Mouse (Mus musculus) adrenal gland, adult 8-10 months (tissue): ENCODE measurements around the gene Adra2b. TPM values are rescaled to one million over a fixed set of nuclear protein-coding genes. Genes with fewer than 3 reads are reported as not detected.
A peak's percentile ranks its signal among the peaks of the same experiment; 100 is the strongest.

ENCODE experiments used
- DNase-seq: peaks from one replicate; pipeline ENCODE4 v3.0.0; 2022
- total RNA-seq, 4 experiments: library from RNA; stranded (reverse); gene quantifications; 2 replicates each; pipeline ENCODE4 v1.2.4; 2022

Gene Adra2b
- total RNA-seq, 4 experiments from 2014 or later: 1.1 to 1.7 (median 1.6) TPM

DNA sequence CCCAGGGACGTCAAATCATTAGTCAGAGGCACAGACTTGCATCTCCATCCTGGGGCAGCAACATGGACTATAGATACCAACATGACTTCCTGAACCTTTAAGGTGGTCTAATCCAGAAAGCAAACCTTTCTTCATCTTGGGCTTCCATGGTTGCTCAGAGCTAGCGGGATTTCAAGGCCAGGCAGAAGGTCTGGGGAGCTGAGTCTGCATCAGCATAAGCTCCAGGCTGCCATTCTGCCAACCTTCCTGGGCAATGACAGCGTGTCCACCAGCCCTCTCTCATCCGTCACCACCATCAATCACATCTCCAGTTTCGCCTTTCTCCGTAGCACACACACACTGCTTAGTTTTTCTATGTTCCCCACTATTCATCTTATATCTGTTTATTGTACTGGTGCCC lies 23.7 kb upstream of the Adra2b start:
- no peak for DNase-seq

DNA sequence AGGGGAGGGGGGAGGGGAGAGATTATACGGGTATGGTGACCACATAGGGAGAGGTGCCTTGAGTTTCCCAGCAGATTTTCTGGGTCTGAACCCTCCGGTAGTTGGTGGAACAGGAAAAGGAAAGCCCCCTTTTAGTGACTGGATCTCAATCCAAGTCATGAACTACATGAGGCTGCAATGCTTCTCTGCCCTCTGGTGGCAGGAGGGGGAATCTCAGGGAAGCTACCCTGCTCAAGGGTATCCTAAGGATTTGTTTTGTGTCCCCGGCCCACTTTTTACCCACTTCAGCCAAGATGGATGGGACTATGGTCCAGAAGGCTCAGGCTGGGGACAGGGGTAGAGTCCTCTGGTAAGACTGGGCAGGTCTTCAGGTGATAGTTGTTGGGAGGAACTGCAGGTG lies 21.8 kb upstream of the Adra2b start:
- DNase-seq: peak; percentile 36

DNA sequence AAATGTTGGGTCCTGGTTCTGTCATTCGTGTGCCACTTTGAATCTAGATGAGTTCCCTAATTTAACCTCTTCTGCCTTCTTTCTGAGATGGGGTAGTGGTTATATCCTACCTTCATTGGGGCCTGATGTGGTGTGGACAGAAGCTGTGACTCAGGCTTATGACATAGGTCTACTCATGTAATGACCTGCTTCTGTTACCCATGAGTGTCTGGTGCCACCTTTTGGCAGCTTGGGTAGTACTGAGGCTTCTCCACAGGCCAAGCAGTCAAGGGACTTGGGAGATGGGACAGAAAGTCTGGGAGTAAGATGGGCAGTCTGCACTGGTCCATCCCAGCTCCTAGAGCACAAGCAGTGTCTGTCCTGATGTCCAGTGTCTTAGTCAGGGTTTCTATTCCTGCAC lies 16.7 kb upstream of the Adra2b start:
- DNase-seq: no peak

DNA sequence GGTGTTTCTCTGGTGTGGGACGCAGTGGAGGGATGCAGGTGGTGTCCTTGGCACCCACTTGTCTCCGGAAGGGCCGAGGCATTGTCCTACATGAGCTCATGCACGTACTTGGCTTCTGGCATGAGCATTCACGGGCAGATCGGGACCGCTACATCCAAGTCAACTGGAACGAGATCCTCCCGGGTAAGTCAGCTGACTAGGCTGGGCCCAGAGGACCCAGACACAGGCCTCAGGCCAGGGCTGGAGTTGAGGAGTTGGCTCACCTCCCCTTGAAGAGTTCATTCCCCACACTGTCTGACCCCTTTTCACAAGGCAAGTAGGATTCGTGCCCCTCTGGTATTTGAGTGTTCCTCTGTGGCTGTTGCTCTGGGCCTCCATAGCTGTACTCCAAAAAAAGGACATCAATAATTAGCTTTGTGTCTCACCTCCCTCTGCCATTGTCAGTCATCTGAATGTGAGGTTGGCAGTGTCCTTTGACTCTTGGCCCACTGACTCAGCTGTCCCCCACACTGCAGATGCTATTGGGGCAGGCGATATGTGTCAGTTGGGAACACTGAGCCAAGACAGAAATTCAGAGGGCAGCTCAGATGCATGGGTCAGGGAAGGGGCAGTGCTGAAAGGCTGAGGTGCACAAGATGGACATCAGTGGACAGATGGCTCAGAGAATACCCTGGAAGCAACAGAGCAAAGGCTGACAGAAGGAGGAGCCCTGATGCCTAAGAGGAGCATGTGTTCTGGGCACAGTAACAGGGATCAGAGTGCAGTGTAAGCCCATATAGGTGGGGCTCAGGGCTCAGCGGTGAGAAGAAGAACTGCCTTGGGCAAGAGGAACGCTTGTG lies 15.6 kb upstream of the Adra2b start:
- DNase-seq: no peak

DNA sequence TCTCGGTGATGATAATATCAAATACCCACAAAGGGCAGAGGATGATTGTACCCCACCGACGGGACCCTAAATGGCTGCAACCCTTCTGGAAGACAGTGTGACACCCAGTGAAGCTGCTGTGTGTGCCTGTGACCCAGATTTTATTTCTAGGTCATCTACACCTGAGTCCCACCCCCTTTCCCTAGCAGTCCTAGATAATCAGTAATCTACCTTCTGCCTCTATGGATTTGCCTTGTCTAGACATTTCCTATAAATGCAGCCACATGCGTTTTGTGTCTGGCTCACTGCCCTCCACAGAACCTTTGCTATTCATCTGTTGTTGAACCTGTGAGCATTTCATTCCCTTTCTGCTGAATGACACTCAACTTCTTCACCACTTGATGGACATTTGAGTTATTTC lies 9.1 kb upstream of the Adra2b start:
- DNase-seq: no peak

DNA sequence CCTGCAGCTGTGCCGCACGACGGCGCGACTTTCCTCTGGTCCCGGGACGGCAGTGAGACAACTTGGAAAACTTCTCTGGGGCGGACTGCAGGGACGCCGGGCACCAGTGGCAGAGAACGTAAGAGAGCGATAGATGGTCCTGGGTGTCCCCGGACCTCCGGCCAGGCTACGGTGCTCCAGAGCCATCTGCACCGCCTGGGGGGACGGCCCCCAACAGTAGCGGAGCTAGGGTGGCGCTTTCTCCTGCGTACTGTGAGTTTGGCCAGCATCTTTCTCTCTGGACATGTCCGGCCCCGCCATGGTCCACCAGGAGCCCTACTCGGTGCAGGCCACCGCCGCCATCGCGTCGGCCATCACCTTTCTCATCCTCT lies 259 bp downstream of the Adra2b start:
- no peak for DNase-seq

DNA sequence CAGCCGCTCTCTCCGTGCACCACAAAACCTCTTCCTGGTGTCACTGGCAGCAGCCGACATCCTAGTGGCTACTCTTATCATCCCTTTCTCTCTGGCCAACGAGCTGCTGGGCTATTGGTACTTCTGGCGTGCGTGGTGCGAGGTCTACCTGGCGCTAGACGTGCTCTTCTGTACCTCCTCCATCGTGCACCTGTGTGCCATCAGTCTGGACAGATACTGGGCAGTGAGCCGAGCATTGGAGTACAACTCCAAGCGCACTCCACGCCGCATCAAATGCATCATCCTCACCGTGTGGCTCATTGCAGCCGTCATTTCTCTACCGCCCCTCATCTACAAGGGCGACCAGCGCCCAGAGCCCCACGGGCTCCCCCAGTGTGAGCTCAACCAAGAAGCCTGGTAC lies 688 bp downstream of the Adra2b start:
- no peak for DNase-seq

DNA sequence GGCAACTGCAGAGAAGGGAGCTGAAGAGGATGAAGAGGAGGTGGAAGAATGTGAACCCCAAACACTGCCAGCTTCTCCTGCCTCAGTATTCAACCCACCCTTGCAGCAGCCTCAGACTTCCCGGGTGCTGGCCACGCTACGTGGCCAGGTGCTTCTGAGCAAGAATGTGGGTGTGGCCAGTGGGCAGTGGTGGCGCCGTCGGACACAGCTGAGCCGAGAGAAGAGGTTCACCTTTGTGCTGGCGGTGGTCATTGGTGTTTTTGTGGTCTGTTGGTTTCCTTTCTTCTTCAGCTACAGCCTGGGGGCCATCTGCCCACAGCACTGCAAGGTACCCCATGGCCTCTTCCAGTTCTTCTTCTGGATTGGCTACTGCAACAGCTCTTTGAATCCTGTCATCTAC lies 1.4 kb downstream of the Adra2b start:
- no peak for DNase-seq

DNA sequence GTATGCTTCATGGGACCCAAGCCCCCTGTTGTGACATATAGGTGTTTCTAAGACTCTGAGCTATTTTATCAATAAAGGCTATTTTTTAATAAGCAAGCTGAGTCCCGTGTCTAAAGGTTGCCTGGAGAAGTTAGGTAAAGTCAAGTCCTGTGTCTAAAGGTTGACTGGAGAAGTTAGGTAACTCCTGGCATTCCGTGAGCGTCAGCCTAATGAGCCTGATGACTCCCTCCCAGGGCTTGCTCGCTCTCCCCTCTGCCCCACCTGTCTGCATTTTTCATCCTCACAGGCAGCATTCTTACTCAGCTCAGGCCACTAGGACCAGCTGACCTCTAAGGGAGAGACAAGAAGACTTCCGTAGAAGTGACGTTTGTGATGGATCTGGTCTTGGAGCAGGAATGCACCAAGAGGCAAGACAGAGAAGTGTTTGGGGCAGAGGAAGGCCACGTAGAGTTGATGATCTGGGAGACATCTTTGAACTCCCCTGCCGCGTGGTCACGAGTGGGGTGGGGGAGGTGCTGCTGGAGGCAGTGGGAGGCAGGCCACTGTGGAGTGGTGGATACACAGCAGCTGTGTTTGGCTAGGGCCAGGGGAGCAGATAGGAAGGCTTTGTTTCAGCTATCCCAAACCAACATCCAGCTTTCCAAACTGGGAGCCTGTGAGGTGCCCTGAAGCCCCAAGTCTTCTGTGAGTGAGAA lies 4.3 kb downstream of the Adra2b start:
- no peak for DNase-seq

DNA sequence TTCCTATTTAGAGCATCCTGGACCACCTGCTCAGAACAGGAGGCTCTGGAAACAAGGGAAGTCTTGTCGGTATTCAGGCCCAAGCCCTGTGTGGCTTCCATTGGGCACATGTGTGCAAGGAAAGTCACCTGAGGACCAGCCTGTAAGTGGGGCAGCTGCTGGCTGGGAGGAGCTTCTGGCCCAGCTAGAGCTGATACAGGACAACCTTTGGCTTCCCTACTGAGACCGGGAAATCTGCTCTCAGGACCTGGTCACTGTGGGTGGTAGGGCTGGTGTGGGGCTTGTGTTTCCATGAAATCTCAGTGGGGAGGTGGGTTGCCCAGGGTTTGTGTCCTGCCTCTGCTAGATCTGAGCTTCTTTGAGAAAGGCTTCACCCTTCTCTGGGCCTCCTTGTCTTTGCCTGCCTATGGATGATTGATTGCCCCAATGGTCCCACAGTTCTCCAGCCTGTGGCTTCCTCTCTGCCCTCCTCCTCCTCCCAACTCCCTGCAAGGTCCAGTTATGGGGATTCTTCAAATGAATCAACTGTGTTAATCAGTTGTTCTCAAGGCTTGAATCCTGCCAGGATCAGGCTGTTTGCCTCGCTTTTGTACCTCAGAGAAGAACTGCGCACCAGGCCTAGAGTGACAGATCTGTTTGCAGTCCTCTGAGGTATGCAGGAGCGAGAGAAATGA lies 6.8 kb downstream of the Adra2b start:
- DNase-seq: no peak

DNA sequence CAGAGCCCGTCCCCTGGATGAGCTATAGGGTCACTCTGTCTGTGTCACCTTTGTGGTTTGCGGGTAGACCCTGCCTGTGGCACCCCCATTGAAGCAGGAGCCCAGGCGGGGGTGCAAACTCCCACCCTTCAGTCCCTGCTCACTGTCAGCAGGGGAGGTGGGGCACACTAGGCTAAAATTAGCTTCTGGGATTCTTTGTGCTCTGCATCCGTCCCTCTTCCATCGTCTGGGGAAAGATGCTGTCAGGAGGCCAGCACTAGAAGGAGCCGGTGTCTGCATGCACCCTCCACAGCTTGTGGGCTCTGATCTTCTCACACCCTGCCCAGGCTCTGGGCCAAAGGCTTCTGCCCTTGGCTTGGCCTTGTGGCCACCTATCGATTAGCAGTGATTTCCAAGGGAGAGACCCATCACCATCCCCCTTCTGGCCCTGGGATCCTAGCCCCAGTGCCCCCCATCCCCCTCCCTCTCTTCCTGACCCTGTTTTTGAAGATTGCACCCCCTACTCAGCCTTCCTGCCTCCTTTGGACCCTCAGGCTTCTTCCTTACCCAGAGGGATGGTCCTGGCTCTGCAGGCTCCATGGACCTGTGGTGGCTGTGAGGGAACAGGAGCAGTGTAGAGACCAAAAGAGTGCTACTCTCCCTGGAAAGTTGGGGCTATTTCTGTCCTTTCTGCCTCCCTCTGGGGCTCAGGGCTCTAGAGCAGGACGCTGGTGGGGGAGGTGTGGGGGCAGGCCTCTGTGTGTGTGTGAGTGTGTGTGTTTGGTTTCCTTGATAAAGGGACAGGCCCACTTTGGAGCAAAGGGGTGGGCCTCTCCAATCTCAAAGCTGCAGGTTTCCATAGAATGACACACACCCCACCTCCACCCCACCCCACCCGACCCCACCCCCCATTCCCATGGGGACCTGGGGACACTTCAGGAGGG lies 7.8 kb downstream of the Adra2b start:
- DNase-seq: no peak

DNA sequence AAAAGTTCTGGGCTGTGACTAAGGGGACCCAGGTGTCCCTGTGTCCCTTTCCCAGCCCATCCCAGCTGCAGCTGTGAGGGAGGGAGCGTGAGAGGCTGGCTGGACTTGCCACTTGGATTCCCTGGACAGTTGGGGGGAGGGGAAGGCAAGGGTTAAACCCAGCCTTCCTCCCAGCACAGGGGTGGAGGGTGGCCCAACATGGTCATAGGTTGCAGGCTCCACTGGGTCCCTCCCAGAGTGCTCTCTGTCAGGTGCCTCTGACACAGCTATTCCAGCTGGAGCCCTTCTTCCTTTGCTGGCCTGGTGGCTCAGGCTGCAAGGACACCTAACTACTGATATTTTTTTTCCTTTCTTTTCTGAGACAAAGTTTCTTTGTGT lies 8.5 kb downstream of the Adra2b start:
- no peak for DNase-seq

DNA sequence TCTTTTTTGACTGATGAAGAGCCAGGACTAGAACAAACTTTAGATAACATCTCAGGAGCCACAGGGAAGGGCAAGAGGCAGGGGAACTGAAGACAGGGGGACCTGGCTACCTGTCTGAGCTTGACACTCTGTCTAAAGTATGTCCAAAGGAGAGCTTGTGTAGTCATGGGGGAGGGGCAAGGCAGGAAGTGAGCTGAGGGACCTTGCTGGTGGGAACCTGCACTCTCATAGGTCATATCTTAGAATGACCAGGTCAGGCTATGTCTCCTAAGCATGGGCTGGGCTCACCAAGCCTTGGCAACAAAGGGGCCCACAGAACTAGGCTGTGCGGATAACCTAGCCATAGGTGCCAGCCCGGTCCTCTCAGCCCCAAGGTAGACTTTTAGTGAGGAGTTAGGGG lies 9.1 kb downstream of the Adra2b start:
- DNase-seq: no peak

DNA sequence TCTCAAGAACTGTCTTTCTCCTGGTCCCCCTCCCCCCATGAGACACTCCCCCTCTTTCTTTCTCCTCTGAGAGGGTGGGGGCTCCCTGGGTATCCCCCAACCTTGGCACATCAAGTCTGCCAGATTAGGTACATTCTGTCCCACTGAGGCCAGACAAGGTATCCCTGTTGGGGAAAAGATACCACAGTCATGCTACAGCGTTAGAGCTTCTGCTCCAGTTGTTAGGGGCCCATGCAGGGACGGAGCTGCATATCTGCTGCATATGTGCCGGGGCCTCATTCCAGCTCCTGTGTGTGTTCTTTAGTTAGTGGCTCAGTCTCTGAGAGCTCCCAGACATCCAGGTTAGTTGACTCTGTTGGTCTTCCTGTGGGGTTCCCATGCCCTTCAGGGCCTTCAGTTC lies 11.1 kb downstream of the Adra2b start:
- DNase-seq: no peak

DNA sequence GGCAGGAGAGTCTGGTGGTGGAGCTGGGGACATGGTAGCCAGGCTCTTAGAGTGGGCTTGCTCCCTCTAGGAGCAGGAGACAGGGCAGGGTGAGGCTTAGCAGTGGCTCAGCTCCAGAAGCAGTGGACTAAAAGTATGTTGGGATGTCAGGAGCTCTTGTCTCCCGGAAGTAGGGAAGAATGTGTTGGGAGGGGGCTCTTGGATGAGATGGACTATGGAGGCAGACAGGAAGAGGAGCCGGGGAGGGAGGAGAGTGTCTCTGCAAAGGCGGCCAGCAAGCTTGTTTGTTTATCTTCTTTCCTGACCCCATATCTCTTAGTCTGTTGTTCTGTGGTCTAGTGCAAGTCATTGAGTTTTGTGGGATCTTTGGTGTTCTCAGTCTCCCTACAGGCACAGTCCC lies 12.1 kb downstream of the Adra2b start:
- no peak for DNase-seq

DNA sequence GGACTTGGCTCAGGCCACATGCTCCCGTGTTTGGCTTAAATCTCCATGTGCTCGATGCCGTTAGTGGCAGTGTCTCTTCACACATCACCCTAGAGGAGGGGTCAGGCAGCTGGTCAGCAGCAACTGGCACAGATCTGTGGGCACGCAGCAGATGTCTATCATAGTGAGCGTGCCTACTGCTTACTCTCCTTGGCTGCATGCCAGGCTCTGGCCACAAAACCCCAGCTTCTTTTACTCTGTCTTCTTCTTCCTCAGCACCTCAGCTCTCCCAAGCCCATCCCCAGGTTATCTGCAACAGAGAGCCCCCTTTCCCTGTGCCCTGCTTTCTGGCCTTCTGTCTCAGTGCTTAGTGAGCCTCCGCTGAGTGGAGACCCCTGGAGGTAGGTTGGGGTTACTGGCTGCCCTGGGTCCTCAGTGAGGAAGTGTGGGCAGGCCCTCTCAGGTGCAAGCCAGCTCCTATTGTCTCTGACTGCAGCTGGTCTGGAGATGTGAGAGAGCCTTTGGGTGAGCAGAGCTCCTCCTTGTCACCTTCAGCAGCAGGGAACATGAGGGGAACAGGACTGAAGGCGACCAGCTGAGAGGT lies 12.8 kb downstream of the Adra2b start:
- DNase-seq: no peak

DNA sequence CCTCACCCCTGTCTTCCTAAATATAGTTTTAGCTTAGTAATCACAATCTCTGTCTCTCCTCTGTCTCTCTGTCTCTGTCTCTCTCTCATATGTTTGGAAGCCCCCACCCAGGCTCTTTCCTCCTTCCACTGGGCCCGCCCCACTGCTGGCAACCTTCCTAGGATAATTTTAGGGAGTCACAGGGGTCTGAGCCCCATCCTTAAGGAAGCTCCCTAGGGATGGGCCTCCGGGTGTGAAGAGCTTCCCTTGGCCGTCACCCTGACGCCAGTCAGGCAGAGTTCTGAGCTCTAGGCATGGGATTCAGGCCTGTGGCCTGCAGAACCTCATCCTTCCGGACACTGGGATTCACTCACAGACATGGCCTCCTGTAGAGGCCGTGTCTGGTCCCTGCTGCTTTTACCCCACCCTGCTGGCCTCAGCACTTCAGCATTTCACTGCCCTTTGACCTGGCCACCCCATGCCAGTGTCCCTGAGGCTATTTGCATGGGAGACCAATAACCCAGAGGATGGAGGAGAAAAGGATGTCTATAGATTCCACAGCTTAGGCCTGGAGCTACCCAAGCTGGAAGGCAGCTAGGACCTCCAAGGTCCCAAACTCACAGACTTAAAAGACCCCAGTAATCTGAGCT lies 13.5 kb downstream of the Adra2b start:
- no peak for DNase-seq

DNA sequence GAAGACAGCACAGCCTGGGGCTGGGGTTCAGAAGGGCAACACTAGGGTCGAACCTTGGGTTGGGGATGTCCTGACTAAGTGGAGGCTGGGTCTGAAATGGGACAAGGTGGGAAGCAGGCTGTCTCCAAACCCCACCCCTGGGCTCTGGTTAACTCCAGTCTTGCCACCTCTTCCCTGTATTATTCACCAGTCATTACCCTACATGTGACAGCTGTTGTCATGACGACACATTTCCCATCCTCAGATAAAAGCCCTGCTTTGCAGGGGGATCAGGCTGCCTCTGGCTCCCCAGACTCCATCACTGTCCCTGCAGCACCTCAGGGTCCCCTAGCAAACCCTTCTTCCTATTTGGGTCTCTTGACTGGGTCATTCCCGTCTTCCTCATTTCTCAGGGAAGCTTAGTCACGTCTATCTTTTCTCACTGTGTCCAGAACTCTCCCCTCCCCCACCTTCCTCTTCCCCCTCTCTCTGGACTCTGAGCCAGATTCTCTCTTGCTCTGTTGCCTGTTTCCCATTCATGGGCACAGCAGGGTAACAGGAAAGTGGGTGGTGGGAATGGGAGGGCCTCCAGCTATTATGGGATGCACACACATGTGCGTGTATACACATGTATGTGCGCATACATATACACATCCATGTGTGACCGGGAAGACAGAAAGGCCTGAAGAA lies 15.1 kb downstream of the Adra2b start:
- no peak for DNase-seq

DNA sequence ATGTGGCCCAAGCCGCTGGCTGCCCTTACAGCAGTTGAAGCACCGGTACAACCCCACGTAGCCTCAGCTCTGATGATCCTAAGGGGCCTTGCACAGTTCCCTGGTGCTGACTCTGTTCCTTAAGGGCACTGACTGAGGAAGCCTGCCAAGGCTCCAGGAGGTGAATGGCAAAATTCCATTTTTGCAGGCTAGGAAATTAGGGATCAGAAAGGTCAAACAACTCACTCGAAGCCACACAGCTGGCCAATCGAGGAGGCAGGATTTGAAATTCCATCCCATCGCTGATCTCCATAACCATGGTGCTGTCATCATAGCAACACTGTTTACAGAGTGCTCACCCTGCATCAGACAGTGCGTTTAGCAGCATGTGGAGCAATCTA lies 15.6 kb downstream of the Adra2b start:
- no peak for DNase-seq

DNA sequence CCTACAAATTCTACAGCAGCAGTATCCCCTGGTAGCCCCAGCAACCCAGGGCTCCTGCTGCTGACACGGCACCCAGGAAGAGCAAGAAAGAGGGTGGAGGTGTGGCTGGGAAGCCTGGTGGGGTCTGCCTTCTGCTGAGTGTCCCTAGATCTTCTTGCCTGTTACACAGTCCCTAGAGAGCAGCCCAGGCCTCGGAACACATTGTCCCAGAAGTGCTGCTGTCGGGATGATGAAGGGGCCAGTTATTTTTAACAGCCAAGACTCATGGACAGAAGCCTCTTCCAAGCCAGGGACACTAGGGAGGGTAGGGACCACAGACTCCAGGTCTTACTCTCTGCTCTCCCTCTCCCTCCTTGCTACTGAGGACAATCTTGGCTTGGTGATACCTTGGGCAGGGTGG lies 16.2 kb downstream of the Adra2b start:
- no peak for DNase-seq

DNA sequence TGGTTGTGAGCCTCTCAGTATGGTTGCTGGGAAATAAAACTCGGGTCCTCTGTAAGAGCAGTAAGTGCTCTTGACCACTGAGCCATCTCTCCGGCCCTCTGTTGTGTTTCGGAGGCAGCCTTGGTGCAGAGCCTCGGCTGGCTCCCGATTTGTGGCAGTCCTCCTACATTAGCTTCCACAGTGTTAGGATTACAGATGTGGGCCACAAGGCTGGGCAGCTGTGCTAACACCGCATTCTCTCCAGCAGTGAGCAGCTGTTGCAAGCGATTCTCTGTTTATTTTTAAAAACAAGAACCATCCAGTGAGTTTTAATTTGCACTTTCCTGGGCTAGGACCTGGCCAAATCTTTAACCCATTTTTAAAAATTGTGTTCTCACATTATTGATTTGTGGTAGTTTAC lies 20.9 kb downstream of the Adra2b start:
- DNase-seq: no peak
